8 mouse cellular contexts compared by ENCODE assay signal in the genomic region with DNA sequence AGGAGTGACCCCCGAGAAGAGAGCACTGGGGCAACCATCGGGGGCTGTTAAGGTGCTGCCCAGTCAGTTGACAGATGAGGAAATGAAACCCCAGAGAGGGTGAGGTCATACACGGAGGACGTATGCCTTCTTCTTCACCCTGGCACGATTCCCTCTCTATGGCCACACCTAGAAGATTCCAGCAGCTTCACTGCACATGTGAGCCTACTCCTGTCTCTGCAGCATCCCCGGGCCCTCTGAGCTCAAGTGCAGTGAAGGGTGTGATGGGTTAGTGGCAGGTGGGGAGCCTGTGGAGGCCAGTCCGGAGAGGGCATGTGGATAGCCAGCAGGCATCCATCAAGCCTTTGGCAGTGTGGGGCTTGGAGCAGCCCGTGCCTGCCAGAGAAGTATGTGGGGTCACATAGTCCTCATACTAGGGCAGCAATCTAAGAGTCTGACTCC. TPM values are rescaled to one million over a fixed set of nuclear protein-coding genes. Genes with fewer than 3 reads are reported as not detected.
A peak's percentile ranks its signal among the peaks of the same experiment; 100 is the strongest.
DNase-seq lines count a peak whose midpoint lies in the region; ATAC-seq and TF ChIP-seq lines count a peak whose summit lies in the region.

No protein-coding gene starts in this region.

- no peak for TF ChIP-seq EP300 in lung, postnatal 0 days (IDR thresholded peaks at IDR 0.05)

- peaks cover 66% of the 10 kb centered on the region for H3K4me1 ChIP-seq in embryonic facial prominence, embryonic 10.5 days
- peaks cover 35% of the 10 kb centered on the region for H3K4me1 ChIP-seq in intestine, embryonic 15.5 days (replicated peaks)
- H3K4me1 ChIP-seq in lung, postnatal 0 days (ENCODE audit: insufficient read depth, low read depth, low read length): peaks cover under 1% of the 10 kb centered on the region; the same call in 1 of the 2 replicates

- H3K9me3 ChIP-seq in embryonic facial prominence, embryonic 10.5 days: no peaks in the 10 kb centered on the region
- H3K9me3 ChIP-seq in intestine, embryonic 15.5 days: no peaks in the 10 kb centered on the region
- no peaks in the 10 kb centered on the region for H3K9me3 ChIP-seq in lung, postnatal 0 days (ENCODE audit: low read length)

- H3K4me2 ChIP-seq in intestine, embryonic 15.5 days (replicated peaks): no peak overlapping the region
- no peak overlapping the region for H3K4me2 ChIP-seq in lung, postnatal 0 days (replicated peaks; ENCODE audit: low read depth, low read length)

- no peak overlapping the region for H3K9ac ChIP-seq in intestine, embryonic 15.5 days
- no peak overlapping the region for H3K9ac ChIP-seq in lung, postnatal 0 days (replicated peaks; ENCODE audit: low read depth)

- no peaks in the 10 kb centered on the region for H3K36me3 ChIP-seq in embryonic facial prominence, embryonic 10.5 days (replicated peaks)
- H3K36me3 ChIP-seq in intestine, embryonic 15.5 days: no peaks in the 10 kb centered on the region
- no peaks in the 10 kb centered on the region for H3K36me3 ChIP-seq in lung, postnatal 0 days (ENCODE audit: insufficient read depth, low read length)

- H3K4me3 ChIP-seq in embryonic facial prominence, embryonic 10.5 days: 0 out of 2 replicates have a peak overlapping the region, but pooled peaks have one; percentile 15
- no peak overlapping the region for H3K4me3 ChIP-seq in intestine, embryonic 15.5 days (replicated peaks)
- H3K4me3 ChIP-seq in lung, postnatal 0 days (ENCODE audit: low read depth, low read length): no peak overlapping the region

- H3K27ac ChIP-seq in embryonic facial prominence, embryonic 10.5 days (replicated peaks): peak overlapping the region; percentile 72
- peak overlapping the region; percentile 61; the same call in 1 of the 2 replicates for H3K27ac ChIP-seq in intestine, embryonic 15.5 days
- no peak overlapping the region for H3K27ac ChIP-seq in lung, postnatal 0 days (ENCODE audit: low read length)

- peak; percentile 60 for DNase-seq in kidney, adult 11 months
- DNase-seq in kidney, adult 8-10 months: no peak
- peak; percentile 48 for DNase-seq in embryonic facial prominence, embryonic 10.5 days (ENCODE audit: low spot score)
- peak; percentile 39 for DNase-seq in lung, postnatal 0 days (ENCODE audit: low spot score)
- no peak for DNase-seq in layer of hippocampus, adult 18-20 months (ENCODE audit: low spot score in 2 of 2)
- no peak for DNase-seq in frontal cortex, postnatal 36 days (ENCODE audit: low spot score in 2 of 2)
- DNase-seq in right cerebral cortex, postnatal 14 days: no peak

- peaks cover 21% of the 10 kb centered on the region for H3K27me3 ChIP-seq in embryonic facial prominence, embryonic 10.5 days (replicated peaks; ENCODE audit: low read depth, poor library complexity, severe bottlenecking)
- H3K27me3 ChIP-seq in intestine, embryonic 15.5 days (replicated peaks): no peaks in the 10 kb centered on the region
- H3K27me3 ChIP-seq in lung, postnatal 0 days (replicated peaks; ENCODE audit: insufficient read depth, low read length): no peaks in the 10 kb centered on the region

- peak; percentile 19 for ATAC-seq in intestine, embryonic 15.5 days
- peak; percentile 23; the same call in 1 of the 2 replicates for ATAC-seq in lung, postnatal 0 days

- TF ChIP-seq CTCF in lung, postnatal 0 days (IDR thresholded peaks at IDR 0.05): no peak

- 53% methylated on average over 8 of the region's 8 CpGs for WGBS in embryonic facial prominence, embryonic 10.5 days
- WGBS in intestine, embryonic 15.5 days: 33% methylated on average over 8 of the region's 8 CpGs
- WGBS in lung, postnatal 0 days: 13% methylated on average over 8 of the region's 8 CpGs

RNA-seq across cellular contexts. Expression of gene Myl7, which starts 6.4 kb away (rescaled TPM):
- 5.4 and 23.9 TPM in 2 replicates for polyA plus RNA-seq in embryonic facial prominence, embryonic 10.5 days (2016; fragmentation: Nextera tagmentation; extraction: Ambion mirVana)
- polyA plus RNA-seq in intestine, embryonic 15.5 days (2015; fragmentation: Nextera tagmentation; extraction: Ambion mirVana): 68.3 and 73.5 TPM in 2 replicates
- 327 and 405 TPM in 2 replicates for polyA plus RNA-seq in lung, postnatal 0 days (2015; fragmentation: Nextera tagmentation; extraction: Ambion mirVana)
- not detected for total RNA-seq in layer of hippocampus, adult 18-20 months (2021)

RNA-seq across cellular contexts. Expression of gene Pold2, which starts 14.1 kb away (rescaled TPM):
- 155 and 161 TPM in 2 replicates for polyA plus RNA-seq in embryonic facial prominence, embryonic 10.5 days (2016; fragmentation: Nextera tagmentation; extraction: Ambion mirVana)
- polyA plus RNA-seq in intestine, embryonic 15.5 days (2015; fragmentation: Nextera tagmentation; extraction: Ambion mirVana): 137 TPM in 2 replicates
- 30.1 and 34.1 TPM in 2 replicates for polyA plus RNA-seq in lung, postnatal 0 days (2015; fragmentation: Nextera tagmentation; extraction: Ambion mirVana)
- total RNA-seq in layer of hippocampus, adult 18-20 months (2021): 10 to 100 TPM; 25.9 to 26.6 TPM

RNA-seq across cellular contexts. Expression of gene Aebp1, which starts 30.4 kb away (rescaled TPM):
- polyA plus RNA-seq in embryonic facial prominence, embryonic 10.5 days (2016; fragmentation: Nextera tagmentation; extraction: Ambion mirVana): 9.0 TPM in 2 replicates
- 36.4 and 38.4 TPM in 2 replicates for polyA plus RNA-seq in intestine, embryonic 15.5 days (2015; fragmentation: Nextera tagmentation; extraction: Ambion mirVana)
- 21.8 and 22.3 TPM in 2 replicates for polyA plus RNA-seq in lung, postnatal 0 days (2015; fragmentation: Nextera tagmentation; extraction: Ambion mirVana)
- 1 to 10 TPM; 9.1 to 9.2 TPM for total RNA-seq in layer of hippocampus, adult 18-20 months (2021)

RNA-seq across cellular contexts. Expression of gene Polm, which starts 54.4 kb away (rescaled TPM):
- 9.4 and 10.0 TPM in 2 replicates for polyA plus RNA-seq in embryonic facial prominence, embryonic 10.5 days (2016; fragmentation: Nextera tagmentation; extraction: Ambion mirVana)
- 11.4 TPM in 2 replicates for polyA plus RNA-seq in intestine, embryonic 15.5 days (2015; fragmentation: Nextera tagmentation; extraction: Ambion mirVana)
- polyA plus RNA-seq in lung, postnatal 0 days (2015; fragmentation: Nextera tagmentation; extraction: Ambion mirVana): 5.9 and 8.2 TPM in 2 replicates
- 10 to 100 TPM in 1 of 2 experiments, 1 to 10 TPM in 1; 9.6 to 11.0 TPM for total RNA-seq in layer of hippocampus, adult 18-20 months (2021)

RNA-seq across cellular contexts. Expression of gene Gck, which starts 57.7 kb away (rescaled TPM):
- 1.9 and 2.8 TPM in 2 replicates for polyA plus RNA-seq in embryonic facial prominence, embryonic 10.5 days (2016; fragmentation: Nextera tagmentation; extraction: Ambion mirVana)
- polyA plus RNA-seq in intestine, embryonic 15.5 days (2015; fragmentation: Nextera tagmentation; extraction: Ambion mirVana): 2.8 and 3.1 TPM in 2 replicates
- polyA plus RNA-seq in lung, postnatal 0 days (2015; fragmentation: Nextera tagmentation; extraction: Ambion mirVana): 1.2 and 2.1 TPM in 2 replicates
- total RNA-seq in layer of hippocampus, adult 18-20 months (2021): 1 to 10 TPM; 1.9 to 3.4 TPM

Comparison
In these comparisons a context has a peak if more than half of its experiments do, and no peak if none do; other contexts are left out.
1. DNase-seq: peak in kidney, adult 11 months (single experiment), embryonic facial prominence, embryonic 10.5 days (single experiment) and lung, postnatal 0 days (single experiment); none in kidney, adult 8-10 months (0 of 2), layer of hippocampus, adult 18-20 months (0 of 2), frontal cortex, postnatal 36 days (0 of 2) and right cerebral cortex, postnatal 14 days (single experiment).